Mouse (Mus musculus): ENCODE results near the gene Gm16181. TPM values are rescaled to one million over a fixed set of nuclear protein-coding genes. Genes with fewer than 3 reads are reported as not detected.
"Not testable (repeated sequence)": the region's sequence is repeated elsewhere in the genome, so short reads cannot be mapped to it uniquely, and the experiment has no call there.

Gene Gm16181
- total RNA-seq, 2 experiments from 2014 or later: not detected

GRCm38 (mm10) chr17:35232659-35233058, 12.0 kb downstream of the Gm16181 start:
- DNase-seq: no peak

GRCm38 (mm10) chr17:35233114-35233980, 12.7 kb downstream of the Gm16181 start, which contains the start of gene Atp6v1g2:
Gene Atp6v1g2, plus strand, starts transcription at chr17:35233660.
- peak in 1 of 2 experiments; percentile 59 for DNase-seq

GRCm38 (mm10) chr17:35234090-35234489, 13.5 kb downstream of the Gm16181 start:
- not testable (repeated sequence) for DNase-seq

GRCm38 (mm10) chr17:35234903-35235302, 14.3 kb downstream of the Gm16181 start:
- DNase-seq: peak in 1 of 2 experiments; percentile 63

- peak; percentile 93 to 96 for DNase-seq
These were observed 15.2 kb downstream of the Gm16181 start, which contains the start of gene Nfkbil1 for GRCm38 (mm10) chr17:35235614-35236389. Gene Nfkbil1, minus strand, starts transcription at chr17:35235792.

- peak; percentile 95 to 99 for DNase-seq
These were observed 15.7 kb downstream of the Gm16181 start for GRCm38 (mm10) chr17:35236390-35236746.

GRCm38 (mm10) chr17:35236996-35237395, 16.4 kb downstream of the Gm16181 start:
- DNase-seq: peak in 1 of 2 experiments; percentile 3

- DNase-seq: peak in 1 of 2 experiments; percentile 4
These were observed 16.9 kb downstream of the Gm16181 start for GRCm38 (mm10) chr17:35237504-35237903.

GRCm38 (mm10) chr17:35239700-35240099, 19.1 kb downstream of the Gm16181 start:
- DNase-seq: peak in 1 of 2 experiments; percentile 6

- DNase-seq: peak; percentile 36 to 58
These were observed 20.0 kb downstream of the Gm16181 start for GRCm38 (mm10) chr17:35240384-35241304.

- peak; percentile 95 to 98 for DNase-seq
These were observed 20.8 kb downstream of the Gm16181 start, which contains the start of gene Ddx39b for GRCm38 (mm10) chr17:35241305-35242014. Gene Ddx39b, plus strand, starts transcription at chr17:35241746.

- DNase-seq: peak; percentile 60 to 62
These were observed 21.6 kb downstream of the Gm16181 start for GRCm38 (mm10) chr17:35242015-35242941.

- DNase-seq: peak; percentile 59 to 63
These were observed 22.5 kb downstream of the Gm16181 start for GRCm38 (mm10) chr17:35243086-35243485.

GRCm38 (mm10) chr17:35244999-35245398, 24.4 kb downstream of the Gm16181 start:
- DNase-seq: no peak

- DNase-seq: no peak
These were observed 25.3 kb downstream of the Gm16181 start for GRCm38 (mm10) chr17:35245731-35246623.

GRCm38 (mm10) chr17:35247144-35247543, 26.5 kb downstream of the Gm16181 start:
- no peak for DNase-seq

GRCm38 (mm10) chr17:35248986-35249385, 28.4 kb downstream of the Gm16181 start:
- no peak for DNase-seq

GRCm38 (mm10) chr17:35249451-35250197, 29.0 kb downstream of the Gm16181 start:
- no peak for DNase-seq
